ENCODE assay signal across 8 mouse cellular contexts in the genomic region with DNA sequence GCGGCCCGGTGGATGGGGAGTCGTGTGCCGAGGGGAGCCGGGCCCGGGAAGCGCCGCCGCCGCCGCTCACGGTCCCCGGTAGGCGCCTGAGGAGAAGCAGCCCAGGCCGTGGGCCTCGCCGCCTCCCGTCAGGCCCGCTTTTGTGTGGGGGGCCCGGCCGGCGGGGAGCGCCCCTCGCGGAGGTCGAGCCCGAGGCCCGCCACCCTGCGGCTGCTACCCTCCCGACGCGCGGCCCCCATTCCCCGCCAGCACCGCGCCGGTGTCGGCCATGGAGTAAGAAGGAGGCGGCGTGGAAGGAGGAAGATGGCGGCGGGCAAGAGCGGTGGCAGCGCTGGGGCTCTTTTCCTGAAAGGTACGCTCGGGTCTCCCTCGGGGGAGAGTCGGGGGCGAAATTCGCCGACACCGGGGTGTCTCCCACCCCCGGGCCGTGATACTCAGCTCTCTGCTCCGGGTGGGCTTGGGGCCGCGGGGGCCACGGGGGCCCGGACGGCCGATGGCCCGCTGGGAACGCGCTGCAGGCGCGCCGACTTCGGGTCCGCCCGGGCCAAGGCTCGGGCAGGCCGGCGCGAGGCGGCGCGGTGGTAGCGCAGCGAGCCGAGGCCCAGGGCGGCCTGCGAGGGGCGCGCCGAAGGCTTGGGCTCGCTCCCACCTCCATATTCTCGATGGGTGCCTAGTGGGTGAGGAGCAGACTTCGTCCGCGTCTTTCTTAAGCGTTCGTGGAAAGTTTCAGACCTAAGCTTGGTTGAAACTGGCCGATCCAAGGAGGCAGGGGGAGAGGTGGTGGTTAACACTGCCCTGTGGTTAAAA. TPM values are rescaled to one million over a fixed set of nuclear protein-coding genes. Genes with fewer than 3 reads are reported as not detected.
DNase-seq lines count a peak whose midpoint lies in the region; ATAC-seq lines count a peak whose summit lies in the region.

No protein-coding gene starts in this region.

- peak overlapping the region; percentile 69 for H3K4me2 ChIP-seq in intestine, embryonic 15.5 days (replicated peaks)

- no peaks in the 10 kb centered on the region for H3K36me3 ChIP-seq in intestine, embryonic 15.5 days

- no peaks in the 10 kb centered on the region for H3K27me3 ChIP-seq in intestine, embryonic 15.5 days (replicated peaks)

- H3K9me3 ChIP-seq in intestine, embryonic 15.5 days, result no peaks in the 10 kb centered on the region

- peak overlapping the region; percentile 100 for H3K9ac ChIP-seq in intestine, embryonic 15.5 days

- WGBS in intestine, embryonic 15.5 days, result under 1% methylated on average over 82 of the region's 93 CpGs

- intact Hi-C loops in gastrocnemius, postnatal 36 days (cut with DNase I), result no loop called here
- intact Hi-C loops in left cerebral cortex, postnatal 36 days (cut with DNase I), result loop anchor here (2.0 kb wide), 1 partner anchor 97 kb away; a partner anchor contains a TSS

- peaks cover 3% of the 10 kb centered on the region; the same call in 1 of the 2 replicates for H3K4me1 ChIP-seq in intestine, embryonic 15.5 days (replicated peaks)

- ATAC-seq in intestine, embryonic 15.5 days, result peak; percentile 86

- peak; percentile 67 to 76 for DNase-seq in adrenal gland, adult 18-20 months (ENCODE audit: low spot score in 2 of 2)
- DNase-seq in embryo, embryonic 11 days, result peak; percentile 80
- peak; percentile 28 to 75 for DNase-seq in gastrocnemius, postnatal 36 days
- DNase-seq in left cerebral cortex, postnatal 36 days (ENCODE audit: low spot score in 2 of 2), result peak; percentile 76 to 80
- peak; percentile 64 for DNase-seq in mesoderm, embryonic 11.5 days (ENCODE audit: low read depth, low spot score)
- DNase-seq in right cerebral cortex, postnatal 14 days, result peak; percentile 50
- DNase-seq in urinary bladder, postnatal 14 days (ENCODE audit: low spot score), result peak; percentile 63

- peak overlapping the region; percentile 99 for H3K27ac ChIP-seq in intestine, embryonic 15.5 days

- peak overlapping the region; percentile 96 for H3K4me3 ChIP-seq in intestine, embryonic 15.5 days (replicated peaks)

RNA-seq across cellular contexts. Expression of a gene that starts 0.7 kb away (rescaled TPM):
- 100 to 1,000 TPM in 1 of 2 experiments, 10 to 100 TPM in 1; 99.2 to 111 TPM for total RNA-seq in adrenal gland, adult 18-20 months (2021)
- 10 to 100 TPM; 42.8 to 48.2 TPM for total RNA-seq in gastrocnemius, postnatal 36 days (2021)
- 36.9 and 41.3 TPM in 2 replicates for polyA plus RNA-seq in intestine, embryonic 15.5 days (2015; fragmentation: Nextera tagmentation; extraction: Ambion mirVana)
- total RNA-seq in left cerebral cortex, postnatal 36 days (2021), result 100 to 1,000 TPM in 1 of 2 experiments, 10 to 100 TPM in 1; 92.4 to 114 TPM

RNA-seq across cellular contexts. Expression of a gene that starts 54.8 kb away (rescaled TPM):
- total RNA-seq in adrenal gland, adult 18-20 months (2021), result 10 to 100 TPM; 58.1 to 81.5 TPM
- total RNA-seq in gastrocnemius, postnatal 36 days (2021), result 100 to 1,000 TPM in 1 of 2 experiments, 10 to 100 TPM in 1; 78.1 to 103 TPM
- polyA plus RNA-seq in intestine, embryonic 15.5 days (2015; fragmentation: Nextera tagmentation; extraction: Ambion mirVana), result 6.0 and 6.3 TPM in 2 replicates
- 10 to 100 TPM; 14.9 to 20.7 TPM for total RNA-seq in left cerebral cortex, postnatal 36 days (2021)

Comparison
In these comparisons a context has a peak if more than half of its experiments do, and no peak if none do; other contexts are left out.
1. Peak in every context shown above with its lines: DNase-seq, ATAC-seq, H3K4me3 ChIP-seq and H3K27ac ChIP-seq.